Mouse (Mus musculus) erythroblast, embryonic 14.5 days (primary cell): ENCODE measurements around the gene Os9. TPM values are rescaled to one million over a fixed set of nuclear protein-coding genes. Genes with fewer than 3 reads are reported as not detected.
"Not testable (repeated sequence)": the region's sequence is repeated elsewhere in the genome, so short reads cannot be mapped to it uniquely, and the experiment has no call there.

Experiments
- H3K27me3 ChIP-seq: 2 replicates; pipeline ENCODE4 v1.6.1; 2012; ENCODE audit warnings: inconsistent platforms; ENCODE audit not compliant: control insufficient read depth
- H3K36me3 ChIP-seq: 2 replicates; pipeline ENCODE4 v1.6.1; 2012; ENCODE audit warnings: mild to moderate bottlenecking, inconsistent platforms; ENCODE audit not compliant: control insufficient read depth
- H3K4me1 ChIP-seq: 2 replicates; pipeline ENCODE4 v1.6.1; 2012; ENCODE audit warnings: inconsistent platforms; ENCODE audit not compliant: control insufficient read depth
- H3K4me3 ChIP-seq: replicated peaks from 2 replicates; pipeline ENCODE3; 2012; ENCODE audit warnings: moderate library complexity, mild to moderate bottlenecking, inconsistent platforms
- H3K9me3 ChIP-seq: 2 replicates; pipeline ENCODE4 v1.6.1; 2012; ENCODE audit warnings: low read length, inconsistent platforms, mixed read lengths; ENCODE audit not compliant: control insufficient read depth
- GATA1 ChIP-seq: IDR thresholded peaks from 2 replicates; pipeline ENCODE4 v1.6.1; 2012; ENCODE audit warnings: low read length, inconsistent platforms, mixed read lengths
- TAL1 ChIP-seq: IDR thresholded peaks from 3 replicates; pipeline ENCODE4 v1.6.1; 2012; ENCODE audit warnings: low read length, inconsistent platforms, mixed read lengths
- polyA plus RNA-seq: library from polyadenylated mRNA; stranded (reverse); fragments of >175 nt; gene quantifications from 2 replicates; pipeline ENCODE4 v1.2.3, GENCODE M21; 2012

Os9 gene
- polyA plus RNA-seq, 1 experiment, result 13.2 TPM

DNA sequence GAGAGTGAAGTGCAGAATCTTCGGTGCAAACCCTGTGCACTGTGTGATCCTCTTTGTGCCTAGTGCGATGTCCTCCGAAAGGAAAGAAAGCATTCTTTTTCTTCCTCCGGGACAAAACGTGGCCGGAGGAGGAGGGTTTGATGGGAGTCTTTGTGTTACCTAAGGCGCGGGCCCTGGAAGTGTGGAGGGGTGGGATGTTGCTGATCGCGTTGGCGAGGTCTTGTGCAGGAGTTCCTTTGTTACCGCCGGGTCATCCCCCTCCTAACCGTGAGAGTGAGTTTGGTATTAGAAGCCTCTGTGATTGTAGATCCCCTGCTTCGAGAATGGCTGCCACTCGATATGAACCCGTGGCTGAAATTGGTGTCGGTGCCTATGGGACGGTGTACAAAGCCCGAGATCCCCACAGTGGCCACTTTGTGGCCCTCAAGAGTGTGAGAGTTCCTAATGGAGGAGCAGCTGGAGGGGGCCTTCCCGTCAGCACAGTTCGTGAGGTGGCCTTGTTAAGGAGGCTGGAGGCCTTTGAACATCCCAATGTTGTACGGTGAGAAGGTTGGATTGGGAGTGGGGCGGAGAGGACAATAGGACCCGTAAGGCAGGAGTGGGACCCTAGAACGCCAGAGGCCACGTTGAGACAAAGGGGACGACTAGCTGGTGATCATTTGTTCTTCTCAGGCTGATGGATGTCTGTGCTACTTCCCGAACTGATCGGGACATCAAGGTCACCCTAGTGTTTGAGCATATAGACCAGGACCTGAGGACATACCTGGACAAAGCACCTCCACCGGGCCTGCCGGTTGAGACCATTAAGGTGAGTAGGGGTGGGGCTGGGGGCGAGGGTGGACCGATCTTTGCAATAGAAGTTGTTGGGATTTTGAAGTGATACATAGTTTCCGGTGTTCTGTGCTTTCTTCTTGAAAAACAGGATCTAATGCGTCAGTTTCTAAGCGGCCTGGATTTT is 56.7 kb downstream of the Os9 start:
- H3K36me3 ChIP-seq, result peaks cover 48% of the 10 kb centered on the region
- H3K27me3 ChIP-seq, result peaks cover 40% of the 10 kb centered on the region
- H3K9me3 ChIP-seq, result peaks cover 4% of the 10 kb centered on the region; the same call in 1 of the 2 replicates
- TF ChIP-seq TAL1 (no peak), GATA1 (no peak)
- H3K4me1 ChIP-seq, result peaks cover 64% of the 10 kb centered on the region
- peak overlapping the region; percentile 80 for H3K4me3 ChIP-seq

DNA sequence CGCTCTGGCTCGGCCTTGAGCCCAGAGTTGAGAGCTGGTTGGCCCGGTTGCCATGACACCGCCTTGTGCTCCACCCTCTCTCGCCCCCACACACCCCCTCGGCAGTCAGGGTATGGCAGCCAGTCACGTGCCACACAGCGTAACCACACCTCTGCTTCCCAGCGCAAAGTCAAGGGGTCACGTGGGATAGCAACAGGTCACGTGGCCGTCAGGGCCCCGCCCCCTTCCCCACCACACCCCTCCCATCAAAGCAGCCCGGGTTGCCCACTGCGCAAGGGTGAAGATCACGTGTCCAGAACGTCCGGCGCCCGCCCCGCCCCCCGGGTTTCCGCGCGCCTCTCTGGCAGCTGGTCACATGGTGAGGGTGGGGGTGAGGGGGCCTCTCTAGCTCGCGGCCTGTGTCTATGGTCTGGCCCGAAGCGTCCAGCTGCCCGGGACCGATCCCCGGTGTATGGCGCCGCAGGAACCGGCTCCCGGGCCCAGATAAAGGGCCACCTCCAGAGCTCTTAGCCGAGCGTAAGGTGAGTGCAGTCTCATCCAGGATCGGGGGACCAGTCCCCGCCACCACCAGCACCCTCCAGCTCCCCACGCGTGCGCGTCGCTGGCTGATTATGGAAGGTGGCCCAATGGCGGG is 57.6 kb downstream of the Os9 start, which contains the start of gene Cdk4:
Gene Cdk4, plus strand, starts transcription at position 296 of the 634 bp plus-strand sequence.
- Histone ChIP-seq H3K36me3 (peaks cover 42% of the 10 kb centered on the region), H3K9me3 (peaks cover 4% of the 10 kb centered on the region; the same call in 1 of the 2 replicates), H3K4me1 (peaks cover 57% of the 10 kb centered on the region), H3K27me3 (peaks cover 48% of the 10 kb centered on the region), H3K4me3 (peak within 1 kb of the TSS; percentile 80)
- TF ChIP-seq GATA1 (no peak), TAL1 (no peak)

DNA sequence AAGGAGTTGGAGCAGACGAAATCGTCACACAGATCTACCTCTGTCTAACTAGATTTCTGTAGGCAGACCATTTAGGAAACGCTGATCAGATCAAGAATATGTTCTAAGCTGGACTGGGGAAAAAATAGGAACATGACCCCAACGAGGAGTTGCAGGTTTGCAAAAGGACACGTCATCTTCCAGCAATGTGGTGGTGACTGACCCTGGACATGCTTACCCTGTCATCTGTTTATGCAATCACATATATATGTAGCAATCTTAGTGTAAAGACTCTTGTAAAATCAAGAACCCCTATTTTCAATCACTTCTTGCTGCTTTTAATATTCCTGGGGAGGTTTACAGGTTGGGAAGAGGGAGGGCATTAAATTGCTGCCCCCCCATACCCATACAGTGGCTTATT is 58.4 kb downstream of the Os9 start:
- Histone ChIP-seq H3K36me3 (peaks cover 33% of the 10 kb centered on the region), H3K27me3 (peaks cover 57% of the 10 kb centered on the region), H3K4me3 (no peak overlapping the region), H3K4me1 (peaks cover 56% of the 10 kb centered on the region), H3K9me3 (peaks cover 4% of the 10 kb centered on the region; the same call in 1 of the 2 replicates)
- no peak for TF ChIP-seq GATA1
- TF ChIP-seq TAL1, result no peak

DNA sequence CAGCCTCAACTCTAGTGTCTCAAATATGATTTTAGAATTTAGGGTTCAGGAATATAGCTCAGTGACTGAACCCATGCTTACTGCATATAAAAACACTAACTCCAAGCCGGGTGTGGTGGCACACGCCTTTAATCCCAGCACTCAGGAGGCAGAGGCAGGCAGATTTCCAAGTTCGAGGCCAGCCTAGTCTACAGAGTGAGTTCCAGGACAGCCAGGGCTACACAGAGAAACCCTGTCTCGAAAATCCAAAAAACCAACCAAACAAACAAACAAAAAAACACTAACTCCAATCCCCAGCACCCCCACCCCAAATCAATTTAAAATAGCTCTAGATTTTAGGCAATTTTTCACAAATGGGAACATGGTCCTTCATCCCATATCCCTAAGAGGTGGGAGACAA is 58.8 kb downstream of the Os9 start:
- Histone ChIP-seq H3K36me3 (peaks cover 29% of the 10 kb centered on the region), H3K4me1 (peaks cover 56% of the 10 kb centered on the region), H3K27me3 (peaks cover 61% of the 10 kb centered on the region)
- not testable (repeated sequence) for H3K4me3 ChIP-seq, H3K9me3 ChIP-seq

DNA sequence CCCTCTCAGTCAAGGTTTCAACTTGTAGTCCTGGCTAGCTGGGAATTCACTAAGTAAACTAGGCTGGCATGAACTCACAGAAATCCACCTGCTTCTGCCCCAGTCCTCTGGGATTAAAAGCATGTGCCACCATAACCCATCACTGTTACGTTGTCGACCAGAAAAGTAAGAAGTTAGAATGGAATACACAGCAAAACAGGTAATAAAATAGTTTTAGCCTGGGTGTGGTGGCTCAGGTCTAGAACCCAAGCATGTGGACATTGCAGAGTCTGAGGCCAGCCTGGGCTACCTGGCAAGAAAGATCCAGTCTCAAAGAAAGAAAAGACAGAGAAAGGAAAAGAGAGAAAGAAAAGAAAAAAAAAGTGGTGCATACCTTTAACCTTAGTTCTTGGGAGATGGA is 59.4 kb downstream of the Os9 start:
- H3K36me3 ChIP-seq, result peaks cover 24% of the 10 kb centered on the region
- TF ChIP-seq GATA1 (no peak), TAL1 (no peak)
- peaks cover 4% of the 10 kb centered on the region; the same call in 1 of the 2 replicates for H3K9me3 ChIP-seq
- peaks cover 51% of the 10 kb centered on the region for H3K4me1 ChIP-seq
- no peak overlapping the region for H3K4me3 ChIP-seq
- peaks cover 65% of the 10 kb centered on the region for H3K27me3 ChIP-seq

DNA sequence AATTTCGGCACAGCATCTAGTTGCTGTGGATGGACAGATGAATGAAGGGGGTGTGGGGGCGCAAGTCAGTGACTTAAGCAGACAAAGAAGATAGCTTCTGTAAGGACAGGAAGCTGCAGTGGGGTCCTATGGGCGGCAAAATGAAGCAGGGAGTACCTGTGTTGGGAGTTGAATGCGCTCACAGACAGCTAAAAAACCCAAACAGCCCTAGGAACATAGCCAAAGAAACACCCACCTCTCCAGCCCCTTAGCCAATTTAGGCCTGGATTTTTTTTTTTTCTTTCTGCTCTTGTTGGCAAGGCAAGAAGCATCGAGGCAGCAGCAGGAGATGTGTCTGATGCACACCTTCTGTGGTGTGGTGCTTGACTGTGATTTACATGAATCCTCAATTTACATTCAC is 59.8 kb downstream of the Os9 start:
- peaks cover 4% of the 10 kb centered on the region; the same call in 1 of the 2 replicates for H3K9me3 ChIP-seq
- H3K27me3 ChIP-seq, result peaks cover 70% of the 10 kb centered on the region
- TF ChIP-seq GATA1 (no peak), TAL1 (no peak)
- H3K4me1 ChIP-seq, result peaks cover 49% of the 10 kb centered on the region
- H3K4me3 ChIP-seq, result no peak overlapping the region
- peaks cover 19% of the 10 kb centered on the region for H3K36me3 ChIP-seq

DNA sequence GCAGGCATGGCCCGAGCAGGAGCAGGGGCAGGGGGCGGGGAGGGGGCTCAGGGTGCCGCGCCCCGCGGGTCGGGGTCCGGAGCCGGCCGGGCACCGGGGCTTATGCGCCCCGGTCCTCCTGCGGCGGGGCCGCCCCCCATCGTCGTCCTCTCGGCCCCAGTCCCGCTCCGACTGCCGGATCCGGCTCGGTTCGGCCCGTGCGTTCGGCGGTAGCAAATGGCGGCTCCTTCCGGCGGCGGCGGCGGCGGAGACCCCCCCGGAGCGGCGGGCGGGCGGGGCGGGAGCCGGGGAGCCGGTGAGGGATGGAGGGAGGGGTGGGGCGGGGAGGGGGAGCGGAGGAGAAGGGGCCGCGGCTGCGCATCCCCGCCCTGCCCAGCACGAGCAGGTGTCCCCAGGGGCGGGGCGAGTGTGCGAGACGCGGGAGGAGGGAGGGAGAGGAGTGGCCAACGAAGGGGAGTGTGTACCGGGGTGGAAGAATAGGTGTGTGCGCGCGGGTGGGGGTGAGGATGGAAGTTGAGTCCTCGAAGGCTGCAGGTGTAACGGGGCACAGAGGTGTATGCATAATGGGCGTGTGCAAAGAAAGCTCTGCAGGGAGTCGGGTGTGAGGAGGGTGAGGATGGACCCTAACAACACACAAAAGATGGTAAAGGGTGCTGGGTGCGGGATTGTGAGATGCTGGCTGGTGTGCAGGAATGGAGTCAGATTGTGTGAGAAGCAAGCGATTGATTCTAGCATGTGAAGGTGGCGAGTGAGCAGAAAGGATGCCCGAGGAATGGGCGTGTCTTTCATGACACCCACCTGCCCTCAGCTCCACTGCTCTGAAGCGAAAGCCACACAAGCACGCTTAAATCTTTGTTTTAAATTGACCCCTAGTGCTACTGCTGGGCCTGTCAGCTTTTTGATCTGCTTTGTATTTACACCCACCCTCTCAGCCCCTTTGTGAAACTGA is 60.7 kb downstream of the Os9 start, which contains the start of gene March9:
Gene March9, minus strand, starts transcription at position 217 of the 949 bp plus-strand sequence.
- Histone ChIP-seq H3K36me3 (peaks cover 11% of the 10 kb centered on the region), H3K4me3 (peak within 1 kb of the TSS; percentile 47), H3K9me3 (peaks cover 4% of the 10 kb centered on the region; the same call in 1 of the 2 replicates), H3K4me1 (peaks cover 42% of the 10 kb centered on the region), H3K27me3 (peaks cover 78% of the 10 kb centered on the region)
- no peak for TF ChIP-seq TAL1
- no peak for TF ChIP-seq GATA1

DNA sequence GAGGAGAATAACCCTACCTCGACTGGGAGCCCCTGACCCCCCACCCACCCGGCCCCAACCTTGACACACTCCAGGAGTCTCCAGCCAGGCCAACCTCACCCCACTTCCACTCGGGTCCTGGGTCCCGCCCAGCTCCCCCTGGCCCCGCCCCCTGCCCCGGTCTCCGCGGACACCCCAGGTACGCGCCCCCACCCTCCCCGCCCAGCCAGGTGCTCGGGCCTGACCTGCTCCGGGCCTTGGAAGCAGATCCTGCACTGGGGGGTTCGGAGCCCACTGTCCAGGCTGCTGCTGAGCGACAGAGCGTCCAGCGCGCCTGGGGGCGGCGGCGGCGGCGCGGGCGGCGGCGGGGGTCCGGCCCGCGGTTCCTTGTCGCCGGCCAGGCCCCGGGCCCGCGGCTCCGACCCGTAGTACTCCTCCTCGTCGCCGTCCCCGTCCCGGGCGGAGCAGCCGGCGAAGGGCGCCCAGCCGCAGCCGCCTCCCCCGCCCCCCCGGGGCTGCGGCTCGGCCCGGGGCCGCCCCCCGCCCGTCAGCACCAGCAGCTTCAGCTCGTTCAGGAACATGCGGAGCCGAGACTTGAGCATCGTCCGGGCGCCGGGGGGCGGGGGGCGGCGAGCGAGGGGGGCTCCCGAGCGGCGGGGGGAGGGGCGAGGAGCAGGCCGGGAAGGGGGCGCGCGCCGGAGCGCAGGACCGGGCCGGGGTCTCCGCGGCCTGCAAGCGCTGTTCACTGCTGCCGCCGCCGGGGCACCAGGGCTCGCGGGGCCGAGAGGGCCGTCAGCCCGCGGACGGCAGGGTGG is 61.6 kb downstream of the Os9 start:
- H3K4me3 ChIP-seq, result peak overlapping the region; percentile 47
- H3K36me3 ChIP-seq, result peaks cover 2% of the 10 kb centered on the region
- TF ChIP-seq TAL1, result no peak
- TF ChIP-seq GATA1, result no peak

More for the DNA sequence above, 61.6 kb downstream of the Os9 start:
- peaks cover 87% of the 10 kb centered on the region for H3K27me3 ChIP-seq
- peaks cover 4% of the 10 kb centered on the region; the same call in 1 of the 2 replicates for H3K9me3 ChIP-seq
- H3K4me1 ChIP-seq, result peaks cover 33% of the 10 kb centered on the region
